Mouse (Mus musculus): Measurements from ENCODE around the gene Vmn1r52.
"Not testable (repeated sequence)": the region's sequence is repeated elsewhere in the genome, so short reads cannot be mapped to it uniquely, and the experiment has no call there.

Vmn1r52 gene

DNA sequence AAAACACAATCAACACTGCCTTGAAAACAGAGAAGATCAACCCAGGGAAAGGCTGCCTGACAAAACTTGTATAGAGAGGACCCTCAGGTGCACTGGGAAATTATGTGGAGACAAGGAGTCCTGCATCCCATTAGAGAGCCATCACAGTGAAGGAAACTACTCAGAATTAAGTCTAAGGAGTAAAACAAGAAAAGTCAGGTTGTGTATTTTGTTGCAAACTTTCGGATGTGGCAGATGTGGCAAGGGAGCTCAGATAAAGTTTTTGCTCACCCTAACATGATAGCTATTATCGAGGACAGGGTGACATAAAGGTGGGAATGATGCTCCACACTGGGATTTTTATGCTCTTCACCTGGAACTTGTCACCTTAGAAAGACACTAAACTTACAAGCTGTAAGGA lies at the start of gene Vmn1r52:
TSS of gene Vmn1r52 (plus strand) at position 301 of the 400 bp plus-strand sequence.
- no peak for DNase-seq

DNA sequence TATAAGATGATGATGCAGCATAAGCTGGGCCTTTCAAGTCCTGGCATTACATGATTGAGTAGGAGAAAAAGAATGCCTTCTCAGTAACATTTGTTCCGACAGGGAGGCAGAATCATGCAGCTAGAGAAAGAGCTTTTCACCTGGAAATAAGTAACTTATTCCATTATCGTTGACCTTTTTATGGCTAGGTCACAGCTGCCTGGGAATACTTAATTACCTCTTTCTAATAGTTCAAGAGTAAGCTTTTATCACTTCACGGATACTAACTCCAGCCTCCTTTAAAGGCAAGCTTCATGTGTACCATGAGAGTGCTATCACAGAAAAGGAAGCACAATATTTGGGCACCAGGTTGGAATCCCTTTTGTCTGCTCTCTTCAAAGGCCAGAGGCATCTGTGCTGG lies 14.5 kb upstream of the Vmn1r52 start:
- DNase-seq = peak; percentile 3 to 9

DNA sequence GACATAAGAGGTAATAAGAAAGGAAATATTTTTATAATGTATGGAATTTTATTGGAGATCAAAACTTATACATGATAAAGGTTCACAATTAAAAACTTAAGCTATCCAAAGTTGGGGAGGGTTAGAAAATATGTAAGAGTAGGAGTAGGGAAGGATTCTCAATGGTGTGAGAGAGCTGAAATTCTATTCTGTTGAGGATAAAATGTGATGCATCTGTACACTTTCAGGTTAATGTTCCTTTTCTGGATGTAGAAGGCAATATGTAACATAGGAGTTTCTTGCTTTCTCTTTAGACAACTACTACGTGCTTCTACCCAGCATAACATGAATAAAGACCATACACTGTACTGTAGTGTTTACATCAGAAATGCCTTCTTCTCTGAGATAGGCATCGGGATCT lies 27.9 kb downstream of the Vmn1r52 start, which contains the start of gene V1ra8:
TSS of gene V1ra8 (plus strand) at position 301 of the 400 bp plus-strand sequence.
- not testable (repeated sequence) for DNase-seq

DNA sequence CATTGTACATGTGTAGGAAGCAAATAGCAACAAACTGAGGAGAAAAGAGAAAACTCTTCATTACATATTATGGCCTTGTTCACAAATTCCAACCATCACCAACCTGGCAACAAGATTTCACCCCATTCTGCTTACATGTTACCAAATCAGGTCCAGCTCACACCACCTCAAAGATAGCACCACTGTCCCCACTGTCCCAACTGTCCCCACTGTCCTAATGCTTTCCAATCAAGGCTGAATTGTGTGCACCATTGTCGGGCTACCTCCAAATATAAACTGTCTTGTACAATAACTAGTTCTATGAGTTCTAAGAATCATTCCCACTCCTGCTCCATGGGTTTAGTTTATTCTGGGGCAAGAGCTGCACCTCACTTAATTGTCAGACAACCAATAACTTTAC lies 49.7 kb downstream of the Vmn1r52 start, which contains the start of gene Vmn1r53:
TSS of gene Vmn1r53 (minus strand) at position 101 of the 400 bp plus-strand sequence.
- no peak for DNase-seq
